Mouse (Mus musculus) CH12.LX (cell line): Measurements from ENCODE around the gene Zbtb8a.

ENCODE experiments used
- CTCF ChIP-seq, 2 experiments: IDR thresholded peaks in 1 of 2; conservative IDR thresholded peaks in 1 of 2; 2 replicates each; pipeline ENCODE4 v1.5.1; 2011 to 2012; ENCODE audit warnings: low read depth in 2 of 2, low read length in 2 of 2, improper control_type of control experiment in 1 of 2, inconsistent platforms in 1 of 2, mild to moderate bottlenecking in 1 of 2, moderate library complexity in 1 of 2
- EP300 ChIP-seq: IDR thresholded peaks from 2 replicates; pipeline ENCODE4 v1.6.1; 2011; ENCODE audit warnings: low read length, improper control_type of control experiment
- ETS1 ChIP-seq: conservative IDR thresholded peaks from 2 replicates; pipeline ENCODE4 v1.6.1; 2012; ENCODE audit warnings: low read depth, mild to moderate bottlenecking, inconsistent platforms, low read length, improper control_type of control experiment, moderate library complexity
- POLR2A ChIP-seq: IDR thresholded peaks from 2 replicates; pipeline ENCODE4 v1.6.1; 2011; ENCODE audit warnings: low read depth, mild to moderate bottlenecking, improper control_type of control experiment, low read length
- RAD21 ChIP-seq: IDR thresholded peaks from 2 replicates; pipeline ENCODE4 v1.6.1; 2011; ENCODE audit warnings: low read depth, mild to moderate bottlenecking, low read length, improper control_type of control experiment, moderate library complexity
- SIN3A ChIP-seq: IDR thresholded peaks from 2 replicates; pipeline ENCODE4 v1.6.1; 2012; ENCODE audit warnings: low read length, improper control_type of control experiment, inconsistent platforms
- ZC3H11A ChIP-seq: IDR thresholded peaks from 2 replicates; pipeline ENCODE4 v1.6.1; 2012; ENCODE audit warnings: low read depth, mild to moderate bottlenecking, inconsistent platforms, low read length, improper control_type of control experiment

- TF ChIP-seq CTCF (conservative IDR thresholded peaks at IDR 0.05 in 1 of 2, IDR thresholded peaks at IDR 0.05 in 1 of 2; ENCODE audit: low read depth in 2 of 2, low read length in 2 of 2), result no peak
- no peak for TF ChIP-seq EP300
- no peak for TF ChIP-seq POLR2A
- TF ChIP-seq ETS1, result no peak
- TF ChIP-seq SIN3A, result no peak
- TF ChIP-seq ZC3H11A, result no peak
- TF ChIP-seq RAD21, result no peak
Measured at GRCm38 (mm10) chr4:129390936-129391557, 13.1 kb upstream of the Zbtb8a start.
